Mouse (Mus musculus) thymus, postnatal 0 days (tissue): ENCODE measurements around the gene Cebpzos. TPM values are rescaled to one million over a fixed set of nuclear protein-coding genes. Genes with fewer than 3 reads are reported as not detected.

ENCODE experiments used
- DNase-seq: peaks from one replicate; pipeline ENCODE4 v3.0.0-alpha.2; 2015; ENCODE audit warnings: low spot score
- polyA plus RNA-seq: library from polyadenylated mRNA; unstranded; fragments of >200 nt; fragmentation: Nextera tagmentation; extraction: Ambion mirVana; gene quantifications from 2 replicates; pipeline ENCODE4 v1.2.1, GENCODE M21; 2015

Gene Cebpzos
- polyA plus RNA-seq, 1 experiment from 2014 or later, result 79.3 TPM

- no peak for DNase-seq
Measured at GRCm38 (mm10) chr17:78937229-78937853, 21.0 kb downstream of the Cebpzos start.

- no peak for DNase-seq
Measured at GRCm38 (mm10) chr17:78938927-78939326, 22.6 kb downstream of the Cebpzos start.

- no peak for DNase-seq
Measured at GRCm38 (mm10) chr17:78942579-78942978, 26.3 kb downstream of the Cebpzos start.

- DNase-seq, result no peak
Measured at GRCm38 (mm10) chr17:78951225-78951624, 34.9 kb downstream of the Cebpzos start.

DNA sequence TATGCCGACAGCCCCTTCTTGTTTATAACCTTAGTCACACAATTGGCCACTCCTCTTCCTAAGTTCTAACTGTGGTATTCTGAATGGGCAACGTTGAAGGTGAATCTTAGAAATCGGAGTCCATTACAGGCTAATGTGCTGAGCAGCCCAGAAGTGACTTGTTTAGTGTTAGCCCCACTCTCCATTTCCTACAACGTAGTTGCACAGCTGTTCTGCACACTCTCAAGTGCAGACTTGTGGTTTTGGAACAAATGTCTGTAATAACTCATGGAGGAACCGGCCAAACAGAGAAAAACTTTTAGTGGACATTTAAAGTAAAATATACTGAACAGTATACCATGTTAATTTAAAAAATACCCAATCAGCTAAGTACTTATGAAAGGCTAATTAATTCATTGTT lies 35.8 kb downstream of the Cebpzos start:
- no peak for DNase-seq

GRCm38 (mm10) chr17:78953240-78953639 lies 36.9 kb downstream of the Cebpzos start:
- no peak for DNase-seq

DNA sequence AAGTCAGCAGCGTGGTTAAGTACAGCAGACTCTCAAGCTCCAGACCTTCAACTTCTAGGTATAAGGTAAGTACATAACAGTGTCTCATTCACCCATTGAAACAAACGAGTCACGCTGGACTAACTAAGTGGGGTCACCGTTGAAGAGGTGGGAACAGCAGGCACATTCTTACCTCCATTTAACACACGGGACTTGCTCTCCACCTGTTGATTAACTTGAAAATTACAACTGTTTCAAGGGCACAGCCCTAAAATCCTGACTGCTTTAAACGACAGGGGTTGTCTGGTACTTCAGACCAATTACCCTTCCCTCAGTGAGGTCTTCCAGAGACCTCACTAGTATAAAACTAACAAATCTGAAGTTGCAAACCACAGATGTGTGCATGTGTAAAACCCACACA lies 43.2 kb downstream of the Cebpzos start:
- no peak for DNase-seq

DNA sequence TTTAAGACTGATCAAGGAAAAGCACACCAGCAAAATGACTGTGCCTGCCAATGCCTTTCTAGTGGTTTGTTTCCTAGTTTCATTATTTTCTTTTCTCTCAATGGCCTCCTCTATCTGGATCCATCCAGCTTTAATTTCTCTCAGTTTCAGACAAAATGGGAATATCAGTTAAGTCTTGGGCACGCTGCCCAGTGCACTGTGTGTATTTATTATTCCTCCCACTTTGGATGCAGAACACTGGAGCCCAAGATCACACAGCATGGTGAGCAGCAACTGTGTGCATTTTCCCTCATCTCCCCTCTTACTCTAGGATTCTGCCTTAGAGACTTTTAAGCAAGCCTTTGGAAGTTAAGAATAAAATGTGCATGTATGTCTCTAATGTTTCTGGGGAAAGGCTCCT lies 48.1 kb downstream of the Cebpzos start:
- no peak for DNase-seq

GRCm38 (mm10) chr17:78966092-78966883 lies 50.0 kb downstream of the Cebpzos start:
- no peak for DNase-seq

GRCm38 (mm10) chr17:78968500-78968899 lies 52.2 kb downstream of the Cebpzos start:
- DNase-seq, result no peak

Other genes starting within 250 kb of the Cebpzos start
- 4.1 and 5.4 TPM in 2 replicates for gene Strn, start 179.3 kb upstream of the Cebpzos start, polyA plus RNA-seq
- 11.4 and 12.3 TPM in 2 replicates for gene Heatr5b, start 81.1 kb upstream of the Cebpzos start, polyA plus RNA-seq
- gene Gpatch11, start 80.9 kb upstream of the Cebpzos start, polyA plus RNA-seq, result 60.0 and 70.2 TPM in 2 replicates
- gene Eif2ak2, start 33.9 kb upstream of the Cebpzos start, polyA plus RNA-seq, result 10.4 and 15.4 TPM in 2 replicates
- gene Sult6b1, start 9.5 kb upstream of the Cebpzos start, polyA plus RNA-seq, result 0.08 and 0.17 TPM in 2 replicates
- 86.9 and 103 TPM in 2 replicates for gene Cebpz, start 20.6 kb downstream of the Cebpzos start, polyA plus RNA-seq
- 45.1 and 55.0 TPM in 2 replicates for gene Ndufaf7, start 20.6 kb downstream of the Cebpzos start, polyA plus RNA-seq
- gene Prkd3, start 104.3 kb downstream of the Cebpzos start, polyA plus RNA-seq, result 25.0 and 26.6 TPM in 2 replicates
- 5.3 and 6.1 TPM in 2 replicates for gene Qpct, start 135.4 kb downstream of the Cebpzos start, polyA plus RNA-seq